Mouse (Mus musculus): Measurements from ENCODE around the gene Chrd.

GRCm38 (mm10) chr16:20714307-20715080, 18.4 kb upstream of the Chrd start:
- no peak for TF ChIP-seq POLR2A (IDR thresholded peaks at IDR 0.05; ENCODE audit: low read depth, low read length)
- TF ChIP-seq CTCF (IDR thresholded peaks at IDR 0.05; ENCODE audit: extremely low read depth, insufficient read depth, insufficient read length, insufficient replicate concordance) = no peak

Data from spleen, adult 2 months (tissue).